Mouse (Mus musculus) MEL (cell line): ENCODE measurements around the gene Farp1.

Source experiments
- BHLHE40 ChIP-seq: IDR thresholded peaks from 2 replicates; pipeline ENCODE4 v1.6.1; 2012; ENCODE audit warnings: low read depth, mild to moderate bottlenecking, inconsistent platforms, low read length, improper control_type of control experiment, borderline replicate concordance
- CHD1 ChIP-seq: IDR thresholded peaks from 2 replicates; pipeline ENCODE4 v1.6.1; 2012; ENCODE audit warnings: low read depth, mild to moderate bottlenecking, inconsistent platforms, low read length, improper control_type of control experiment
- CTCF ChIP-seq, 3 experiments: IDR thresholded peaks in 2 of 3; conservative IDR thresholded peaks in 1 of 3; 2 replicates each; pipeline ENCODE4 v1.5.1; 2011 to 2012; ENCODE audit warnings: low read length in 3 of 3, low read depth in 2 of 3, mild to moderate bottlenecking in 2 of 3, improper control_type of control experiment in 1 of 3, inconsistent platforms in 1 of 3, mixed read lengths in 1 of 3, moderate library complexity in 1 of 3; ENCODE audit not compliant: control insufficient read depth in 1 of 3, insufficient read depth in 1 of 3, poor library complexity in 1 of 3, severe bottlenecking in 1 of 3
- EP300 ChIP-seq, 2 experiments: IDR thresholded peaks; 2 replicates each; pipeline ENCODE4 v1.6.1; 2011; ENCODE audit warnings: improper control_type of control experiment in 2 of 2, low read length in 2 of 2, low read depth in 1 of 2, mild to moderate bottlenecking in 1 of 2
- GABPA ChIP-seq: IDR thresholded peaks from 2 replicates; pipeline ENCODE4 v1.6.1; 2012; ENCODE audit warnings: low read depth, mild to moderate bottlenecking, inconsistent platforms, low read length, improper control_type of control experiment, moderate library complexity
- GATA1 ChIP-seq: IDR thresholded peaks from 2 replicates; pipeline ENCODE4 v1.6.1; 2011; ENCODE audit warnings: low read depth, low read length, improper control_type of control experiment
- MAZ ChIP-seq: IDR thresholded peaks from 2 replicates; pipeline ENCODE4 v1.6.1; 2012; ENCODE audit warnings: low read depth, mild to moderate bottlenecking, inconsistent platforms, low read length, improper control_type of control experiment
- MXI1 ChIP-seq: IDR thresholded peaks from 2 replicates; pipeline ENCODE4 v1.6.1; 2011; ENCODE audit warnings: mild to moderate bottlenecking, low read depth, low read length, improper control_type of control experiment
- POLR2AphosphoS2 ChIP-seq: IDR thresholded peaks from 2 replicates; pipeline ENCODE4 v1.6.1; 2011; ENCODE audit warnings: low read length, improper control_type of control experiment
- USF1 ChIP-seq: IDR thresholded peaks from 2 replicates; pipeline ENCODE4 v1.6.1; 2014; ENCODE audit warnings: low read depth, mild to moderate bottlenecking, inconsistent platforms, low read length, improper control_type of control experiment, moderate library complexity
- ZC3H11A ChIP-seq: IDR thresholded peaks from 2 replicates; pipeline ENCODE4 v1.6.1; 2012; ENCODE audit warnings: low read depth, mild to moderate bottlenecking, inconsistent platforms, low read length, improper control_type of control experiment

- TF ChIP-seq CTCF (IDR thresholded peaks at IDR 0.05 in 2 of 3, conservative IDR thresholded peaks at IDR 0.05 in 1 of 3; ENCODE audit: control insufficient read depth in 1 of 3, insufficient read depth in 1 of 3, low read depth in 2 of 3, low read length in 3 of 3, poor library complexity in 1 of 3, severe bottlenecking in 1 of 3) (no peak), POLR2AphosphoS2 (no peak), EP300 (IDR thresholded peaks at IDR 0.05; ENCODE audit: low read depth in 1 of 2, low read length in 2 of 2) (no peak), GATA1 (no peak), GABPA (no peak), MXI1 (no peak), USF1 (no peak), ZC3H11A (no peak), MAZ (no peak), CHD1 (no peak), BHLHE40 (no peak)
Observed at GRCm38 (mm10) chr14:121134414-121134813, 99.4 kb downstream of the Farp1 start.
